Mouse (Mus musculus) gonadal fat pad, adult 2 months (tissue): ENCODE measurements around the gene Gm21858. TPM values are rescaled to one million over a fixed set of nuclear protein-coding genes. Genes with fewer than 3 reads are reported as not detected.
"Not testable (repeated sequence)": the region's sequence is repeated elsewhere in the genome, so short reads cannot be mapped to it uniquely, and the experiment has no call there.

Experiments used
- DNase-seq: peaks from one replicate; pipeline ENCODE4 v3.0.0-alpha.2; 2012; ENCODE audit warnings: low read depth
- polyA plus RNA-seq: library from polyadenylated mRNA; depleted of rRNA; stranded (reverse); fragments of >200 nt; gene quantifications from 2 replicates; pipeline ENCODE4 v1.2.3, GENCODE M21; 2012; rRNA removed

Gene Gm21858
- not detected in 2 replicates for polyA plus RNA-seq

GRCm38 (mm10) chrY:55731456-55731855 lies at the start of gene Gm21858:
TSS of gene Gm21858 (plus strand) at chrY:55731756.
- not testable (repeated sequence) for DNase-seq
